Mouse (Mus musculus): ENCODE results near the gene Bmpr2. TPM values are rescaled to one million over a fixed set of nuclear protein-coding genes. Genes with fewer than 3 reads are reported as not detected.

The Bmpr2 gene
- polyA plus RNA-seq, 1 experiment from 2014 or later, result 10.2 TPM

- ATAC-seq (ENCODE audit: low FRiP score, low read depth), result no peak
- Histone ChIP-seq H3K4me3 (no peak overlapping the region), H3K4me2 (no peak overlapping the region), H3K4me1 (replicated peaks) (no peaks in the 10 kb centered on the region), H3K27ac (replicated peaks) (no peak overlapping the region), H3K9me3 (no peaks in the 10 kb centered on the region), H3K9ac (no peak overlapping the region), H3K27me3 (no peaks in the 10 kb centered on the region), H3K36me3 (peaks cover 12% of the 10 kb centered on the region; the same call in 1 of the 2 replicates)
- 93% methylated on average over 7 of the region's 7 CpGs for WGBS
Observed at GRCm38 (mm10) chr1:59878098-59878497, 114.9 kb downstream of the Bmpr2 start.

GRCm38 (mm10) chr1:59883349-59884134, 120.3 kb downstream of the Bmpr2 start:
- H3K27me3 ChIP-seq, result no peaks in the 10 kb centered on the region
- H3K4me1 ChIP-seq (replicated peaks), result peaks cover 5% of the 10 kb centered on the region; the same call in 1 of the 2 replicates
- no peak overlapping the region for H3K9ac ChIP-seq
- H3K36me3 ChIP-seq, result 0 out of 2 replicates have a peak, but pooled peaks cover 4% of the 10 kb centered on the region
- no peak overlapping the region for H3K4me2 ChIP-seq
- H3K27ac ChIP-seq (replicated peaks), result no peak overlapping the region
- ATAC-seq (ENCODE audit: low FRiP score, low read depth), result peak; percentile 71
- 33% methylated on average over 3 of the region's 3 CpGs for WGBS
- H3K4me3 ChIP-seq, result no peak overlapping the region
- H3K9me3 ChIP-seq, result no peaks in the 10 kb centered on the region

- Histone ChIP-seq H3K4me2 (no peak overlapping the region), H3K36me3 (no peaks in the 10 kb centered on the region), H3K4me3 (no peak overlapping the region), H3K9me3 (no peaks in the 10 kb centered on the region), H3K27me3 (no peaks in the 10 kb centered on the region), H3K9ac (no peak overlapping the region), H3K27ac (replicated peaks) (no peak overlapping the region), H3K4me1 (replicated peaks) (peaks cover 5% of the 10 kb centered on the region; the same call in 1 of the 2 replicates)
- ATAC-seq (ENCODE audit: low FRiP score, low read depth), result no peak
- 49% methylated on average over 4 of the region's 4 CpGs for WGBS
Observed at GRCm38 (mm10) chr1:59886899-59887298, 123.7 kb downstream of the Bmpr2 start.

- H3K4me2 ChIP-seq, result no peak overlapping the region
- H3K9ac ChIP-seq, result no peak overlapping the region
- no peaks in the 10 kb centered on the region for H3K36me3 ChIP-seq
- peaks cover 5% of the 10 kb centered on the region; the same call in 1 of the 2 replicates for H3K4me1 ChIP-seq (replicated peaks)
- H3K4me3 ChIP-seq, result no peak overlapping the region
- no peak overlapping the region for H3K27ac ChIP-seq (replicated peaks)
- H3K9me3 ChIP-seq, result no peaks in the 10 kb centered on the region
- no peak for ATAC-seq (ENCODE audit: low FRiP score, low read depth)
- H3K27me3 ChIP-seq, result no peaks in the 10 kb centered on the region
Observed at GRCm38 (mm10) chr1:59888018-59888417, 124.8 kb downstream of the Bmpr2 start.

- Histone ChIP-seq H3K27me3 (no peaks in the 10 kb centered on the region), H3K4me2 (no peak overlapping the region), H3K9me3 (no peaks in the 10 kb centered on the region), H3K36me3 (no peaks in the 10 kb centered on the region), H3K4me1 (replicated peaks) (0 out of 2 replicates have a peak, but pooled peaks cover 5% of the 10 kb centered on the region), H3K4me3 (no peak overlapping the region), H3K27ac (replicated peaks) (no peak overlapping the region), H3K9ac (no peak overlapping the region)
- no peak for ATAC-seq (ENCODE audit: low FRiP score, low read depth)
- WGBS, result 83% methylated on average over 4 of the region's 4 CpGs
Observed at GRCm38 (mm10) chr1:59891185-59891584, 128.0 kb downstream of the Bmpr2 start.

- no peak for ATAC-seq (ENCODE audit: low FRiP score, low read depth)
- Histone ChIP-seq H3K4me3 (no peak overlapping the region), H3K4me1 (replicated peaks) (no peaks in the 10 kb centered on the region), H3K36me3 (no peaks in the 10 kb centered on the region), H3K27me3 (no peaks in the 10 kb centered on the region), H3K4me2 (no peak overlapping the region), H3K27ac (replicated peaks) (no peak overlapping the region), H3K9ac (no peak overlapping the region), H3K9me3 (no peaks in the 10 kb centered on the region)
- WGBS, result 85% methylated on average over 8 of the region's 8 CpGs
Observed at GRCm38 (mm10) chr1:59892777-59893176, 129.6 kb downstream of the Bmpr2 start.

- Histone ChIP-seq H3K36me3 (no peaks in the 10 kb centered on the region), H3K4me3 (no peak overlapping the region), H3K27me3 (no peaks in the 10 kb centered on the region), H3K9ac (no peak overlapping the region), H3K4me1 (replicated peaks) (no peaks in the 10 kb centered on the region), H3K4me2 (no peak overlapping the region), H3K27ac (replicated peaks) (no peak overlapping the region), H3K9me3 (no peaks in the 10 kb centered on the region)
- WGBS, result 92% methylated on average over 4 of the region's 4 CpGs
- no peak for ATAC-seq (ENCODE audit: low FRiP score, low read depth)
Observed at GRCm38 (mm10) chr1:59894025-59894424, 130.8 kb downstream of the Bmpr2 start.

GRCm38 (mm10) chr1:59895456-59895855, 132.3 kb downstream of the Bmpr2 start:
- no peak for ATAC-seq (ENCODE audit: low FRiP score, low read depth)
- H3K4me2 ChIP-seq, result no peak overlapping the region
- H3K36me3 ChIP-seq, result no peaks in the 10 kb centered on the region
- no peaks in the 10 kb centered on the region for H3K4me1 ChIP-seq (replicated peaks)
- no peaks in the 10 kb centered on the region for H3K9me3 ChIP-seq
- H3K9ac ChIP-seq, result no peak overlapping the region
- no peak overlapping the region for H3K27ac ChIP-seq (replicated peaks)
- no peaks in the 10 kb centered on the region for H3K27me3 ChIP-seq
- WGBS, result 48% methylated on average over 4 of the region's 4 CpGs
- H3K4me3 ChIP-seq, result no peak overlapping the region

GRCm38 (mm10) chr1:59897147-59897798, 134.1 kb downstream of the Bmpr2 start:
- 52% methylated on average over 5 of the region's 5 CpGs for WGBS

GRCm38 (mm10) chr1:59899679-59900078, 136.5 kb downstream of the Bmpr2 start:
- Histone ChIP-seq H3K36me3 (no peaks in the 10 kb centered on the region), H3K4me2 (no peak overlapping the region), H3K9ac (no peak overlapping the region), H3K27ac (replicated peaks) (no peak overlapping the region), H3K27me3 (no peaks in the 10 kb centered on the region), H3K9me3 (no peaks in the 10 kb centered on the region), H3K4me1 (replicated peaks) (no peaks in the 10 kb centered on the region), H3K4me3 (no peak overlapping the region)
- no peak for ATAC-seq (ENCODE audit: low FRiP score, low read depth)
- WGBS, result 87% methylated on average over 2 of the region's 2 CpGs

More at GRCm38 (mm10) chr1:59897147-59897798, 134.1 kb downstream of the Bmpr2 start:
- H3K9ac ChIP-seq, result no peak overlapping the region
- H3K27ac ChIP-seq (replicated peaks), result no peak overlapping the region
- no peaks in the 10 kb centered on the region for H3K27me3 ChIP-seq
- H3K36me3 ChIP-seq, result no peaks in the 10 kb centered on the region
- no peak overlapping the region for H3K4me2 ChIP-seq
- H3K4me3 ChIP-seq, result no peak overlapping the region
- no peaks in the 10 kb centered on the region for H3K4me1 ChIP-seq (replicated peaks)
- no peak for ATAC-seq (ENCODE audit: low FRiP score, low read depth)
- no peaks in the 10 kb centered on the region for H3K9me3 ChIP-seq

- H3K27me3 ChIP-seq, result no peaks in the 10 kb centered on the region
- H3K4me3 ChIP-seq, result no peak overlapping the region
- no peaks in the 10 kb centered on the region for H3K36me3 ChIP-seq
- H3K27ac ChIP-seq (replicated peaks), result no peak overlapping the region
- no peak for ATAC-seq (ENCODE audit: low FRiP score, low read depth)
- H3K9ac ChIP-seq, result no peak overlapping the region
- H3K9me3 ChIP-seq, result no peaks in the 10 kb centered on the region
- H3K4me1 ChIP-seq (replicated peaks), result no peaks in the 10 kb centered on the region
- H3K4me2 ChIP-seq, result no peak overlapping the region
- WGBS, result 92% methylated on average over 5 of the region's 5 CpGs
Observed at GRCm38 (mm10) chr1:59901082-59901876, 138.1 kb downstream of the Bmpr2 start.

GRCm38 (mm10) chr1:59902634-59903033, 139.4 kb downstream of the Bmpr2 start:
- ATAC-seq (ENCODE audit: low FRiP score, low read depth), result no peak
- Histone ChIP-seq H3K4me2 (no peak overlapping the region), H3K27me3 (no peaks in the 10 kb centered on the region), H3K4me3 (no peak overlapping the region), H3K9me3 (no peaks in the 10 kb centered on the region), H3K4me1 (replicated peaks) (no peaks in the 10 kb centered on the region), H3K9ac (no peak overlapping the region), H3K36me3 (no peaks in the 10 kb centered on the region), H3K27ac (replicated peaks) (no peak overlapping the region)
- WGBS, result 32% methylated on average over 3 of the region's 3 CpGs
